Mouse (Mus musculus): ENCODE measurements at regions not wholly inside any gene's neighbourhood (a gene's known extent, or its start where the extent isn't known, plus 50 kb on each side); places are given as distances from the start of the nearest gene placed in this dataset.

GRCm38 (mm10) chr15:51730805-51731412, 2153.8 kb upstream of the Gm7489 start:
- TF ChIP-seq CTCF (IDR thresholded peaks at IDR 0.05; ENCODE audit: borderline replicate concordance, control insufficient read depth, extremely low read depth, insufficient read depth, low read length, poor library complexity) (no peak), POLR2A (IDR thresholded peaks at IDR 0.05; ENCODE audit: control insufficient read depth, extremely low read depth, insufficient read depth, low read length, poor library complexity) (no peak)
- Histone ChIP-seq H3K36me3 (ENCODE audit: control insufficient read depth, insufficient read depth, low read length) (no peaks in the 10 kb centered on the region), H3K27me3 (ENCODE audit: control insufficient read depth, insufficient read depth, low read length) (no peaks in the 10 kb centered on the region), H3K27ac (ENCODE audit: control insufficient read depth, insufficient read depth, low read length) (no peak overlapping the region), H3K4me1 (replicated peaks; ENCODE audit: control insufficient read depth, insufficient read depth, low read length) (no peaks in the 10 kb centered on the region; the same call in 1 of the 2 replicates), H3K4me3 (ENCODE audit: control insufficient read depth, insufficient read depth, low read length) (no peak overlapping the region)
- no peak for DNase-seq
- WGBS, result 68% methylated on average over 12 of the region's 12 CpGs

GRCm38 (mm10) chr15:51734194-51734593, 2150.5 kb upstream of the Gm7489 start:
- Histone ChIP-seq H3K36me3 (ENCODE audit: control insufficient read depth, insufficient read depth, low read length) (no peaks in the 10 kb centered on the region), H3K4me3 (ENCODE audit: control insufficient read depth, insufficient read depth, low read length) (no peak overlapping the region), H3K27me3 (ENCODE audit: control insufficient read depth, insufficient read depth, low read length) (no peaks in the 10 kb centered on the region), H3K4me1 (replicated peaks; ENCODE audit: control insufficient read depth, insufficient read depth, low read length) (no peaks in the 10 kb centered on the region; the same call in none of the 2 replicates), H3K27ac (ENCODE audit: control insufficient read depth, insufficient read depth, low read length) (no peak overlapping the region)
- 93% methylated on average over 1 of the region's 1 CpGs for WGBS
- TF ChIP-seq CTCF (IDR thresholded peaks at IDR 0.05; ENCODE audit: borderline replicate concordance, control insufficient read depth, extremely low read depth, insufficient read depth, low read length, poor library complexity) (no peak), POLR2A (IDR thresholded peaks at IDR 0.05; ENCODE audit: control insufficient read depth, extremely low read depth, insufficient read depth, low read length, poor library complexity) (no peak)
- no peak for DNase-seq

Data from thymus, adult 2 months (tissue).